Mouse (Mus musculus): Measurements from ENCODE around the gene Itgb3bp. TPM values are rescaled to one million over a fixed set of nuclear protein-coding genes. Genes with fewer than 3 reads are reported as not detected.

Itgb3bp gene
- polyA plus RNA-seq, 1 experiment: 3.8 TPM

- Histone ChIP-seq H3K79me2 (ENCODE audit: control insufficient read depth, insufficient read depth) (no peaks in the 10 kb centered on the region), H3ac (ENCODE audit: control insufficient read depth, insufficient read length) (no peak overlapping the region), H3K27me3 (ENCODE audit: control insufficient read depth, insufficient read depth, insufficient read length) (no peaks in the 10 kb centered on the region), H3K36me3 (ENCODE audit: control insufficient read depth, insufficient read depth) (peaks cover 27% of the 10 kb centered on the region), H3K4me2 (ENCODE audit: low read depth) (no peak overlapping the region), H3K4me3 (no peak overlapping the region)
- no peak for TF ChIP-seq POLR2A (IDR thresholded peaks at IDR 0.05; ENCODE audit: insufficient read length, low read depth)
- no peak for TF ChIP-seq USF1 (IDR thresholded peaks at IDR 0.05; ENCODE audit: low read depth)
- no peak for TF ChIP-seq TCF12 (IDR thresholded peaks at IDR 0.05; ENCODE audit: insufficient read depth, poor library complexity, severe bottlenecking)
- TF ChIP-seq MYOD1 (IDR thresholded peaks at IDR 0.05; ENCODE audit: control insufficient read depth in 1 of 3, insufficient read length in 2 of 3, low read depth in 2 of 3): no peak
- TF ChIP-seq MYOG (IDR thresholded peaks at IDR 0.05; ENCODE audit: control insufficient read depth in 1 of 3, insufficient read depth in 1 of 3, insufficient read length in 2 of 3, low read depth in 2 of 3): no peak
- no peak for TF ChIP-seq TCF3 (IDR thresholded peaks at IDR 0.05; ENCODE audit: insufficient read length, low read depth)
- no peak for TF ChIP-seq MAX (IDR thresholded peaks at IDR 0.05; ENCODE audit: low read depth)
- TF ChIP-seq CEBPB (IDR thresholded peaks at IDR 0.05; ENCODE audit: insufficient read depth, poor library complexity, severe bottlenecking): no peak
- TF ChIP-seq REST (IDR thresholded peaks at IDR 0.05; ENCODE audit: insufficient read depth, insufficient read length): no peak
These were observed 205.3 kb downstream of the Itgb3bp start for GRCm38 (mm10) chr4:99724331-99724730.

GRCm38 (mm10) chr4:99717905-99718304, 211.7 kb downstream of the Itgb3bp start:
- peaks cover 4% of the 10 kb centered on the region for H3K36me3 ChIP-seq (ENCODE audit: control insufficient read depth, insufficient read depth)
- H3K4me2 ChIP-seq (ENCODE audit: low read depth): no peak overlapping the region
- TF ChIP-seq REST (IDR thresholded peaks at IDR 0.05; ENCODE audit: insufficient read depth, insufficient read length) (no peak), MAX (IDR thresholded peaks at IDR 0.05; ENCODE audit: low read depth) (no peak), SRF (IDR thresholded peaks at IDR 0.05; ENCODE audit: control insufficient read depth, insufficient read length, low read depth) (no peak), POLR2A (IDR thresholded peaks at IDR 0.05; ENCODE audit: insufficient read length, low read depth) (no peak), TCF12 (IDR thresholded peaks at IDR 0.05; ENCODE audit: insufficient read depth, poor library complexity, severe bottlenecking) (no peak), MYOG (IDR thresholded peaks at IDR 0.05; ENCODE audit: control insufficient read depth in 1 of 3, insufficient read depth in 1 of 3, insufficient read length in 2 of 3, low read depth in 2 of 3) (no peak), E2F4 (IDR thresholded peaks at IDR 0.05; ENCODE audit: insufficient read depth) (no peak), USF1 (IDR thresholded peaks at IDR 0.05; ENCODE audit: low read depth) (no peak), MYOD1 (IDR thresholded peaks at IDR 0.05; ENCODE audit: control insufficient read depth in 1 of 3, insufficient read length in 2 of 3, low read depth in 2 of 3) (no peak), CEBPB (IDR thresholded peaks at IDR 0.05; ENCODE audit: insufficient read depth, poor library complexity, severe bottlenecking) (no peak), POLR2AphosphoS2 (IDR thresholded peaks at IDR 0.05; ENCODE audit: insufficient read length, low read depth) (no peak), TCF3 (IDR thresholded peaks at IDR 0.05; ENCODE audit: insufficient read length, low read depth) (no peak)
- no peak overlapping the region for H3ac ChIP-seq (ENCODE audit: control insufficient read depth, insufficient read length)
- H3K4me3 ChIP-seq: no peak overlapping the region
- H3K27me3 ChIP-seq (ENCODE audit: control insufficient read depth, insufficient read depth, insufficient read length): no peaks in the 10 kb centered on the region
- H3K79me2 ChIP-seq (ENCODE audit: control insufficient read depth, insufficient read depth): no peaks in the 10 kb centered on the region

- TF ChIP-seq MYOD1 (IDR thresholded peaks at IDR 0.05; ENCODE audit: control insufficient read depth in 1 of 3, insufficient read length in 2 of 3, low read depth in 2 of 3) (no peak), POLR2AphosphoS2 (IDR thresholded peaks at IDR 0.05; ENCODE audit: insufficient read length, low read depth) (no peak), E2F4 (IDR thresholded peaks at IDR 0.05; ENCODE audit: insufficient read depth) (no peak), CEBPB (IDR thresholded peaks at IDR 0.05; ENCODE audit: insufficient read depth, poor library complexity, severe bottlenecking) (no peak), USF1 (IDR thresholded peaks at IDR 0.05; ENCODE audit: low read depth) (no peak), TCF12 (IDR thresholded peaks at IDR 0.05; ENCODE audit: insufficient read depth, poor library complexity, severe bottlenecking) (no peak), REST (IDR thresholded peaks at IDR 0.05; ENCODE audit: insufficient read depth, insufficient read length) (no peak), MAX (IDR thresholded peaks at IDR 0.05; ENCODE audit: low read depth) (no peak), SRF (IDR thresholded peaks at IDR 0.05; ENCODE audit: control insufficient read depth, insufficient read length, low read depth) (no peak), POLR2A (IDR thresholded peaks at IDR 0.05; ENCODE audit: insufficient read length, low read depth) (no peak), TCF3 (IDR thresholded peaks at IDR 0.05; ENCODE audit: insufficient read length, low read depth) (no peak), MYOG (IDR thresholded peaks at IDR 0.05; ENCODE audit: control insufficient read depth in 1 of 3, insufficient read depth in 1 of 3, insufficient read length in 2 of 3, low read depth in 2 of 3) (no peak)
- Histone ChIP-seq H3K79me2 (ENCODE audit: control insufficient read depth, insufficient read depth) (no peaks in the 10 kb centered on the region), H3K4me3 (peak overlapping the region; percentile 45), H3K27me3 (ENCODE audit: control insufficient read depth, insufficient read depth, insufficient read length) (no peaks in the 10 kb centered on the region), H3ac (ENCODE audit: control insufficient read depth, insufficient read length) (peak overlapping the region; percentile 13), H3K4me2 (ENCODE audit: low read depth) (peak overlapping the region; percentile 70), H3K36me3 (ENCODE audit: control insufficient read depth, insufficient read depth) (no peaks in the 10 kb centered on the region)
These were observed 213.7 kb downstream of the Itgb3bp start for GRCm38 (mm10) chr4:99715783-99716416.

Other genes with a start within 250 kb of the Itgb3bp start
- 2.6 TPM for gene Alg6, start 214.1 kb downstream of the Itgb3bp start, polyA plus RNA-seq (2012; fragmentation: generic; extraction: Trizol)
- gene Efcab7, start 100.6 kb downstream of the Itgb3bp start, polyA plus RNA-seq (2012; fragmentation: generic; extraction: Trizol): 6.6 TPM
- 95.6 TPM for gene Pgm1, start 399 bp downstream of the Itgb3bp start, polyA plus RNA-seq (2012; fragmentation: generic; extraction: Trizol)
- gene Ror1, start 166.0 kb upstream of the Itgb3bp start, polyA plus RNA-seq (2012; fragmentation: generic; extraction: Trizol): 0.06 TPM

Measured in myocyte (in vitro differentiated cells).